Mouse (Mus musculus) cerebellum, adult 11 months (tissue): ENCODE data around the gene Cadps2.

Experiments used
- DNase-seq: peaks from one replicate; pipeline ENCODE4 v3.0.0; 2022

Gene Cadps2

GRCm38 (mm10) chr6:23758249-23758648 is 81.0 kb downstream of the Cadps2 start:
- DNase-seq = no peak

DNA sequence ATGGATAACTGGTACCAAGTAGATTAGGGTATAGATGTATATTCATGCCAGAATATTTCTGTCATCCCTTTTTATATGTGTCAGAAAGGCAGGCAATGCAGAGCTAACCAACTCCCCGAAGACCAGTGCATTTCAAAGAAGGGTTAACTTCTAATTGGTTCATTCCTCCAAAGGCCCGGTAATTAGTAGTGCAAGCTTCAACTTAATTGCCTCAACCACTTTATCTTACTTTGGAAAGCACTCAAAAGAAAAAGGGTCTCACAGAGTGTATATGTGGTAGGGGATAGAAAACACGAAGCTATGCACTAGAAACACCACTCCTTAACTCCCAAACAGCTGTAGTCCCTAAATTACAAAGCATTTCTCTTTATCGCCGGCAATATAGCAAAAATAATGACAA is 90.4 kb downstream of the Cadps2 start:
- DNase-seq = no peak

DNA sequence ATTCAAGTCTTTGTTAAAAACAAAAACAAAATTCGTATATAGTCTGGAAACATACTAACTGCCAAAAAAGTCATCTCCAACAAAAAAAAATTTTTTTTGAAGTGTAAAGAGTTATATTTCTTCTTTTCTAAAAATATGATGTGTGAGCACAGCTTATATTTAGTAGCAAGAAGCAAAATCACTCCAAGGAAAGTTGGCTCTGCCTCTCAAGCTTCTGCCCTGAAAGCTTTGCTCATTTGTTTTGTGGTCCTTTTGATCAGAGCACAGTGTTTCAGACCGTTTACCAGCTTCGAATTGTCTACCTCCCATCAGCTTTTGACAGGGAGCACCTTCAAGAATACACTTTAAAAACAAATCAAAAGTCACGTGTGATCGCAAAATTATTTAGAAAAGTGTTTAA is 99.2 kb downstream of the Cadps2 start:
- DNase-seq = no peak

DNA sequence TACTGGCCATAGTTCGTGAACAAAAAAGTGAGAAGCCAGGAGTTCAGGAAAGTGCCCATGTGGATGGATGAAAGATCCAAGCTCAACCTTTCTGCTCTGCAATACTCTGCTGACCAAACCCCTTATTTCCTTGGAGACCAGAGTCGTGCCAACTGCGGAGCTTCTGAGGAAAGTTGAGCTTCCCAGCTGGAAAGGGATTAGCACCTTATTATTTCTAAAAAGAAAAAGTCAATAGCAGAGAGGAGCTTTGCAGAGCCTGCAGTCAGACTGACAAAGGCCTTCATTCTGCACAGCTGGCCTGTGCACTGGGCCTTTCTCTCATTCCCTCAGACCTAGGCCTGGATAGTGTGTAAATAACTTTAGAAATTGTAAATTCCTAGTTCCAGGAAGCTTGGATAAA is 106.5 kb downstream of the Cadps2 start:
- DNase-seq = no peak

- DNase-seq = no peak
Observed at GRCm38 (mm10) chr6:23728620-23729019, 110.6 kb downstream of the Cadps2 start.

DNA sequence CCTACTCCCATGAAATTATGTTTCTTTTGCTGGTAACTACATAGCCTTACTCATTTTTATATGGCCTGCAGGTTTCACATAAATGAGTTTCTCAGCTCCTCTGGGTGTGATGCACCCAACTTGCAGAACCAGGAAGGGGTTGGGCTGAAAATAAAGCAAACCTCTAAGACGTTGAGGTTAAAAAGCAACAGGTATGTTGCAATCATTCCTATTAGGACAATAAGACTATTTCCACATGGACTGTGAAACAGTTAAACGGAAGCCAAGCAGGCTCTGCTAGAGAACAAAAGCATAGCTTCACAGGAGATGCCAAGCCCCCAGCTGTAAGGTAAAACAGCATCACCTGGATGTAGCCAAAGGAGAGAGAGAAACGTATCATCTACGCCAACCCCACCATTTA is 115.5 kb downstream of the Cadps2 start:
- DNase-seq = no peak

GRCm38 (mm10) chr6:23720401-23720800 is 118.8 kb downstream of the Cadps2 start:
- no peak for DNase-seq

DNA sequence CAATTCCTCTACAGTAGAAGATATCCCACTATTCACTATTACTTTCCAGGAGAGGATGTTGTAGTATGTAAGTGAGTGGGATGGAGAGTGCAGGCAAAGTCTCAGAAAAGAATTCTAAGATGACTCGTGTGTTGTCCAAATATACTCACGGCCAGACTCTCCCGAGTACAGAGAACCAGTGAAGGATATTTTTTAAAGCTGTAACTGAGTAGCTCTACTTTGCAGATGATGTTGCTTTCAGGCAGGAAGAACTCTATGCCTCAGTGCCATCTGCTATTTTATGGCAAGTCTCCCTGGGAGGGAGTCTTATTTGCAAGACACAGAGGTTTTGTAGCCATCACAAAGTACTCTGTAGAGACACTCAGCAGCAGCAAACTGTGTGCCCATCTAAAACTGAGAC is 131.7 kb downstream of the Cadps2 start:
- peak; percentile 19 for DNase-seq

GRCm38 (mm10) chr6:23700879-23701278 is 138.3 kb downstream of the Cadps2 start:
- DNase-seq = no peak

DNA sequence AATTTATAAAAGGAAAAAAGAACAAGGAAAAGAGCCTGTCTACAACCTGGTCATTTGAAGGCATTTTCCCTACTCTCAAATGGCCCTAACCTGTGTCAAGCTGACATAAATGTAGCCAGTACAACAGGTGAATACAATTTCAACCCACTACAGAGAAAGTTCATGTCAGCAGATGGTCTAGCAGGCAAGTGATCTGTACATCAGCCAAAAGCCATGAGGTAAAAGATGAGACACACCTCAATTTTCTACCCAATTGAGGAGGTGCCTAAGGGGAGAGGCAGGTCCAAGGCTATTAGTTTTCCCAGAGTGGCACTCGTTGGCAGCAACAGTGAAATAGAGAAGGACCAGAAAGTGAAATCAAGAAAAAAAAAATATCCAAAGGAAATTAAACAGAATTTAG is 161.0 kb downstream of the Cadps2 start:
- no peak for DNase-seq

GRCm38 (mm10) chr6:23655036-23655435 is 184.2 kb downstream of the Cadps2 start, which contains the start of gene Rnf148:
Gene Rnf148, minus strand, starts transcription at chr6:23655136.
- DNase-seq = no peak

DNA sequence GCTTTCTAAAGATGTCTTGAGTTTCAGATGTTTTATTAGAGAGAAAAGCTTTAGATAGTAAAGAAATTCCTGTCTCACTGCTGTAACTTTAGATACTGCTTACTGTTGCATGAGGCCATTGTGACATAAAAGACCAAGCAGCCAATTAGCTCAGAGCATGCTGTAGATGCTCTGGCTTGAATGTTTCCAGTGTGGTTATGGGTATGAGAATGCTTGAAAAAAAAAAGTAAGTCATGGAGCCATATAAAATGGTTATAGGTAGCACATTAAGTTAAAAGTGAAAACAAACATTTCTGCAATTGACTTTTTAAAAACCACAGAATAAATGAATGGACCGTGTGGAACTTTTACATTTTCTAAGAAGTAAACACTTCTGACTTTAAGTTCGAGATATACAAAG is 189.0 kb downstream of the Cadps2 start, which contains the start of gene Rnf133:
Gene Rnf133 (minus strand): TSS at position 101 of the 400 bp plus-strand sequence.
- DNase-seq = no peak

- no peak for DNase-seq
Observed at GRCm38 (mm10) chr6:23648732-23649131, 190.5 kb downstream of the Cadps2 start.

- DNase-seq = no peak
Observed at GRCm38 (mm10) chr6:23647627-23648247, 191.5 kb downstream of the Cadps2 start.

DNA sequence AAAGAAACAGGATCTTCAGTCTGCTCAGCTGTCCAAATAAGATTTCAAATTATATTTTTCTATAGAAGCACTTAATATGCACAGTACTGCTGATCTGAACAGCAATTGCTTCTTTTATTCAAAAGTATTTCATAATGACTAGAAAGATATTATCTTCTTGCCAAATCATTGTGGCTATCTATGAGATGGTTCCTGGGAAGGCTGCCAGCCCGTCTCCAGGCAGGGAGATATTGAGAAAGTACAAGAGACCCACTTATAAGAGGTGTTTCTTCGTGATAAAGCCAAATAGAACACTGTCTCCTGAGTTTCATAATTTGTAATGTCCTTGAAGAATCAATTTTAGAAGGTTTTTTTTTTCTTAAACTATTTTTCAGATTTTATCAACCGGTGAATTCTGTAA is 202.1 kb downstream of the Cadps2 start:
- peak; percentile 48 for DNase-seq

DNA sequence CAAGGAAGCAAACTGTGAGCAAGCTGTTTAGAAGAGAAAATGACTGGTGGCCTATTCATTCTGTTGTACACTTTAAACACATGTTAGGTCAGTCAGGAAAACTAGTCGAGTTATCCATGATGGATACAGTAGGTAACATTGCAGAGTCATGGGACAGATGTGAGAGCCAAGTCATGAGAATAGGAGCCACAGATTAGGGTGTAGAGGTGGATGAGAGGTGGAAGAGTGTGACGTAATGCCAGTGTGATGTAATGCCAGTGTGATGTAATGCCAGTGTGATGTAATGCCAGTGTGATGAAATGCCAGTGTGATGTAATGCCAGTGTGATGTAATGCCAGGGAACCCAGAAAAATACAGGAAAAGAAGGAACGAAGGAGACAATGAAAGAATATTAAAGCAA is 204.0 kb downstream of the Cadps2 start:
- DNase-seq = no peak

DNA sequence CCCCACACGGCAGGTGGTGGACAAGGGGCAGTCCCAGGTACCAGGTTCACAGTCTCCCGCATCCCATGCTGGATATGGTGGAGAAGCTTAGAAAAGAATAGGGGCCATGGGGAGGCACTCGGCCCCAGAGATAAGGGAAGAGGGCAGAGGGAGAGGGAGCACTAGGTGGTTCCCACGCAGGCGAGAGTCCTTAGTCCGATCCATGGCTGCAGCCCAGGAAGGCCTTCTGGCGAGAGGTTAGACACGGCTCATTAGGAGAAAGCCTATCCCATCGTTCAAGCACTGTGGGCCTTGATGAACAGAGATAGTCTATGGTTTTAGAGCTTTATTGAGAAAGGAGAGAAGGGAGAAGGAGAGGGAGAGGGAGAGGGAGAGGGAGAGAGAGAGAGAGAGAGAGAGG is 205.2 kb downstream of the Cadps2 start:
- no peak for DNase-seq

GRCm38 (mm10) chr6:23630465-23630864 is 208.8 kb downstream of the Cadps2 start:
- DNase-seq = no peak

DNA sequence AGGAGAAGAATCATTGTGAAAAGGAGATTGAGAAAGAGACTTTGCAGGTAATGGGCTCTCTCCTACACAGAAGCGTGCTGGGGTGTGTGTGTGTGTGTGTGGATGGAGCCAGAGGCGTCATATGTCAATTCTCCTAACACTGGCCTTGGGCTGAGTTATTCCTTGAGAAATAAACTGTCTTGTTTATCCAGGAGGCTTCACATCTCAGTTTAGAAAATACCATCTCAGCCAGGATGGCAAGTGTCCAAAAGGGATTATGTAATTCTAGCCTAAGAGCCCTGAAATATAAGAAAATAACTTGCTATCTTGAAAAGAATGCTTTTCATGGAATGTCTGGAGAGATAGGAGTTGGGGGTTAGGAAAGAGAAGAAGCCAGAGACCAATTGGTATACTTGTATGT is 264.1 kb downstream of the Cadps2 start:
- DNase-seq = no peak

- DNase-seq = no peak
Observed at GRCm38 (mm10) chr6:23573750-23574149, 265.5 kb downstream of the Cadps2 start.

GRCm38 (mm10) chr6:23572401-23572800 is 266.8 kb downstream of the Cadps2 start:
- DNase-seq = no peak

DNA sequence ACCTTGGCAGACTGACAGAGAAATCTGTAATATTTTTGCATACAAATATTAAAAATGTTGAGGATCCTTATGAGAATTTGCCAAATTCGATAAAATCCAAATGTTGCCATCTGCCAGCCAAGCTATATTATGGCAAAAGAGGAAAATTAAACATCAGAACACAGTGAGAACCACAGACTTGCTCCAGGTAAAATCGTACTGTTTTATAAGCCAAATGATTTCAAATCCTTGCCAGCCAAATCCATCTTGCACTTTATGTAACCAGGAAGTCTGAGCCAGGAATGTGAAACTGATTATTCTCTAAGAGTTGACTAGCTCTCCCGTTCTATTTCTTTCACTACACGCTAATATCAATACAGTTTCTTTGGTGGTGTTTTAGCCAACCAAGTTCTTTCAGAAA is 269.5 kb downstream of the Cadps2 start:
- peak; percentile 46 for DNase-seq

DNA sequence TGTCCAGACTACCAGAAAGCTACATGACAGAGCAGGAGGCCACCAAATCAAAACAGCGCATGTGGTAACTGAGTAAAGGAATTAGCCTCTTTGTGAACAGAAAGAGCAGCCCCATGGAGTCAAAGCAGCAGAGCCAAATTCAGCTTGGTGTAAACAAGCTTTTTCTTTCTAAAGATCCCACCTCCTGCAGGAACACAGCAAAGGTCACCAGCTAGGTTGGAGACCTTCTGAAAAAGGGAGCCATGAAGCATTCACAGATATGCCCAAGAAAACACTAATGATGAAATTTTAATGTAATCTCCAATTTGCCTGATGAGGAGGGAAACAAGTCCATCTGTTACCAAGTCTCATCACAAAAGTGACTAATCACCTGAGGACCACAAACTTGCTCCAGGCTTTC is 270.5 kb downstream of the Cadps2 start:
- no peak for DNase-seq

- no peak for DNase-seq
Observed at GRCm38 (mm10) chr6:23567651-23568050, 271.6 kb downstream of the Cadps2 start.

- no peak for DNase-seq
Observed at GRCm38 (mm10) chr6:23549874-23550273, 289.3 kb downstream of the Cadps2 start.
